ENCODE assay signal across 27 mouse cellular contexts in the genomic region with DNA sequence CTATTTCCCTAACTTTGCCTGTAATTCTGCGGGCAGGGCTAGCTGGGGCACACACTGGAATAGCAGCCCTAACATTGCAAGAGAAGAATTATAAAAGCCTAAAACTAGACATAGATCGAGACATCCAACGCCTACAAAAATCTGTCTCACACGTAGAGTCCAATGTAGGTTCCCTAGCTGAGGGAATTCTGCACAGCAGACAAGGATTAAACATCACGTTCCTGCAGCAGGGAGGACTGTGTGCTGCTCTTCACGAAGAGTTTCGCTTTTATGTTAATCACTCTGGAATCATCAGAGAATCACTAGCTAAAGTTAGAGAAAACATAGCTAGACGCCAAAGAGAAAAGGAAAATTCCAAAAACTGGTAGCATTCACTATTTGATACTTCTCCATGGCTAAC.
A peak's percentile ranks its signal among the peaks of the same experiment; 100 is the strongest.
DNase-seq lines count a peak whose midpoint lies in the region; ATAC-seq lines count a peak whose summit lies in the region.
"Had no signal": no experiment of that assay in that cellular context is flagged by ENCODE, and none has a peak within 500 bp of the region (broad histone marks: within the 10 kb centered on the region; RNA-seq: fewer than 3 reads in every experiment).

No protein-coding gene starts in this region.

- WGBS in heart, embryonic 11.5 days (ENCODE audit: insufficient replicate concordance), result 80% methylated on average over 8 of the region's 8 CpGs

- H3K36me3 ChIP-seq in heart, embryonic 11.5 days (ENCODE audit: control insufficient read depth, insufficient read depth, low read length), result no peaks in the 10 kb centered on the region
- H3K36me3 ChIP-seq: embryonic facial prominence, embryonic 13.5 days; embryonic facial prominence, embryonic 15.5 days; forebrain, embryonic 10.5 days; forebrain, embryonic 12.5 days; G1E had no signal

- H3K4me1 ChIP-seq in heart, embryonic 11.5 days (ENCODE audit: control insufficient read depth, insufficient read depth, low read length), result no peaks in the 10 kb centered on the region
- H3K4me1 ChIP-seq: embryonic facial prominence, embryonic 13.5 days; embryonic facial prominence, embryonic 15.5 days; forebrain, embryonic 10.5 days; forebrain, embryonic 12.5 days had no signal

- H3K9ac ChIP-seq in heart, embryonic 11.5 days (ENCODE audit: low read depth, low read length), result no peak overlapping the region
- H3K9ac ChIP-seq: embryonic facial prominence, embryonic 13.5 days; embryonic facial prominence, embryonic 15.5 days; forebrain, embryonic 12.5 days had no signal

- no peak overlapping the region for H3K4me2 ChIP-seq in heart, embryonic 11.5 days
- H3K4me2 ChIP-seq: embryonic facial prominence, embryonic 13.5 days; embryonic facial prominence, embryonic 15.5 days; forebrain, embryonic 12.5 days had no signal

- no peaks in the 10 kb centered on the region; the same call in 1 of the 2 replicates for H3K9me3 ChIP-seq in heart, embryonic 11.5 days (replicated peaks; ENCODE audit: control insufficient read depth, low read length)
- H3K9me3 ChIP-seq: embryonic facial prominence, embryonic 13.5 days; embryonic facial prominence, embryonic 15.5 days; G1E had no signal

- no peak overlapping the region for H3K4me3 ChIP-seq in heart, embryonic 11.5 days (ENCODE audit: low read depth, low read length)
- H3K4me3 ChIP-seq: embryonic facial prominence, embryonic 13.5 days; embryonic facial prominence, embryonic 15.5 days; erythroblast, embryonic 14.5 days; forebrain, embryonic 10.5 days; forebrain, embryonic 12.5 days had no signal

- no peaks in the 10 kb centered on the region for H3K27me3 ChIP-seq in heart, embryonic 11.5 days (ENCODE audit: control insufficient read depth, insufficient read depth, low read length)
- H3K27me3 ChIP-seq: CH12.LX; embryonic facial prominence, embryonic 13.5 days; embryonic facial prominence, embryonic 15.5 days; forebrain, embryonic 12.5 days; Patski had no signal

- H3K27ac ChIP-seq in heart, embryonic 11.5 days (ENCODE audit: low read depth, low read length), result no peak overlapping the region
- H3K27ac ChIP-seq: embryonic facial prominence, embryonic 13.5 days; embryonic facial prominence, embryonic 15.5 days; forebrain, embryonic 10.5 days; forebrain, embryonic 12.5 days had no signal

- DNase-seq in frontal cortex, postnatal 25 days (ENCODE audit: low spot score in 2 of 2), result no peak
- peak; percentile 6 for DNase-seq in right cerebral cortex, adult 18-20 months
- DNase-seq in right cerebral cortex, postnatal 25 days, result no peak
- DNase-seq: adrenal gland, adult 8-10 months; adrenal gland, postnatal 14 days; B cell, adult 2 months; cerebellum, adult 11 months; cerebellum, adult 18-20 months; cerebellum, adult 8-10 months; cerebellum, adult 9-11 months; cerebellum, postnatal 14 days; cerebellum, postnatal 36 days; embryo, embryonic 11 days had no signal

- ATAC-seq in frontal cortex, adult (ENCODE audit: low TSS enrichment), result peak; percentile 99
- ATAC-seq in heart, embryonic 11.5 days (replicated peaks; ENCODE audit: insufficient number of reproducible peaks, low FRiP score, low TSS enrichment), result no peak
- ATAC-seq: activated CD4-positive, CD25-positive, alpha-beta regulatory T cell, adult 4 months; CD4-positive, CD25-positive, alpha-beta regulatory T cell, adult 4 months; forebrain, embryonic 14.5 days; forebrain, embryonic 16.5 days; Patski had no signal
